Mouse (Mus musculus) left cerebral cortex, postnatal 14 days (tissue): ENCODE measurements around the gene Lct. TPM values are rescaled to one million over a fixed set of nuclear protein-coding genes. Genes with fewer than 3 reads are reported as not detected.
A peak's percentile ranks its signal among the peaks of the same experiment; 100 is the strongest.
"Not testable (repeated sequence)": the region's sequence is repeated elsewhere in the genome, so short reads cannot be mapped to it uniquely, and the experiment has no call there.

Experiments
- DNase-seq, 2 experiments: peaks; one replicate each; pipeline ENCODE4 v3.0.0; 2021 to 2022; ENCODE audit warnings: low spot score in 2 of 2, mixed read lengths in 1 of 2
- intact Hi-C: fragments of 180-260 bp; cut with DNase I; formaldehyde crosslinking; loops from one replicate; pipeline ENCODE4 v1.15.1; 2025
- long read RNA-seq, 2 experiments: library from polyadenylated mRNA; stranded (forward); transcript quantifications; one replicate each; pipeline ENCODE4 v2.0.0; 2021
- total RNA-seq, 2 experiments: library from RNA; stranded (reverse); gene quantifications; 2 replicates each; pipeline ENCODE4 v1.2.3; 2021

Lct gene
- 1 to 10 TPM; 5.9 to 7.2 TPM for total RNA-seq
- long read RNA-seq, experiment 1, partial matches to known transcripts: 4 of 4 reads
- long read RNA-seq, experiment 1, other reads (novel, unspliced or antisense): 0 of 4 reads
- long read RNA-seq, experiment 2, partial matches to known transcripts: 2 of 3 reads
- long read RNA-seq, experiment 2, other reads (novel, unspliced or antisense): 1 of 3 reads

DNA sequence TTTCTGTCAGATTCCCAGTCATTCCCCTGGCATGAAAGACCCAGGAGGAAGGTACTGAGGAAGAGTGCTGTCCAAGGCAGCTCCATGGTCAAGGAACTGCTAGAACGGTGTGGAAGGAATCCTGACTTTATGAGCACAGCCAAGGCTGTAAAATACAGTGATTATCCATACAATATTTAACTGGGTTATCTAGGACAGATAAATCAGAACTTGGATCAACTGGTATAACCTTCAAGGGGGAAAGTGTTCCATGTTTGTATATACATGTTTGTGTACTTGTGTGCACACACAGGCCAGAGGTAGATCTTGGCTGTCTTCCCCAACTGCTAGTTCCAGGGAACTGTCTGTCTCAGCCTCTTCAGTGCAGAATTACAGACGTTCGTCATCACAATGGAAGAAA is at the start of gene Lct:
Lct (minus strand) TSS at position 101 of the 400 bp plus-strand sequence.
- intact Hi-C loops: no loop called here
- DNase-seq: no peak

DNA sequence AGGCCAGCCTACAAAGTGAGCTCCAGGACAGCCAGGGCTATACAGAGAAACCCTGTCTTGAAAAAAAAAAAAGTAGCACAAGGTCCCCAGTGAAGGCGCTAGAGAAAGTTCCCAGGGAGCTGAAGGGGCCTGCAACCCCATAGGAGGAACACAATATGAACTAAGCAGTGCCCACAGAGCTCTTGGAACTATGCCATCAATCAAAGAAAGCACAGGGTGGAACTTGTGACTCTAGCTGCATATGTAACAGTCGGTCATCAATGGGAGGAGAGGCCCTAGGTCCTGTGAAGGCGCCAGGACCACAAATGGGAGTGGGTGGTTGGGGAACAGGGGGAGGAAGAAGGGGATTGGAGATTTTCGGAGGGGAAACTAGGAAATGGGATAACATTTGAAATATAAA is 48.7 kb upstream of the Lct start:
- intact Hi-C loops: loop anchor here (10.0 kb wide), 1 partner anchor 168 kb away; no protein-coding TSS in a partner anchor
- no peak for DNase-seq

DNA sequence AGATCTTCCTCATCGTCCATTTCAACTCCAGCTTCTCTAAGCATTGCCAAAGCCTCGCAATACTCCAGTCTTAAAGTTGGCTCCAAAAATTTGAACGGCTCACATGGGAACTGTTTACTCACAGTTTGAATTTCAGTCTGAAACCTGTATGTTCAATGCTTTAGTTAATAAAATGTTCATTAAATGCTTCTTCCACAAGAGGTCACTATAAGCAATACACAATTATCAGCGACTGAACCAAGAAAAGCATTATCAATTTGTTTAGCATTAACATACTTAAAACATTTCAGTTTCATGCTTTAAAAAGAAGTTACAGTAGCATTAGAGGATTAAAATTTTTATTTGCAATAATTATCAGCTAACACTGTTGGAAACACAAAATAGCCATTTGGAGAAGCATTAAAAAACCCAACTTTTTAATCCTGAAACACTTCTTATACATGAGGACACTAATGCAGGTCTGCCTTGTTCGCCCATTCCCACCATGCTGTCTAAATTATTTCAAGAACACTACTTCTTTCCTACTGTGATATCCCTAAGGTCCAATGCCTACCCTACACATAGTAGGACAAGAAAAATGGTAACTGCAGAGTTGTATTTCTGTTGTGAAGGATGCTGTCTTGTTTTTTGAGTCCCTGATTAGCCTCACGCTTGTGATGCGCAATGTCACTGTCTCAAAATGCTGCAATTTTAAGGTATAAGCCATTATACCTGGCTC is 44.2 kb upstream of the Lct start:
- no peak for DNase-seq
- intact Hi-C loops: loop anchor here (5.0 to 10.0 kb wide), 2 partner anchors 172 to 450 kb away; no protein-coding TSS in a partner anchor

DNA sequence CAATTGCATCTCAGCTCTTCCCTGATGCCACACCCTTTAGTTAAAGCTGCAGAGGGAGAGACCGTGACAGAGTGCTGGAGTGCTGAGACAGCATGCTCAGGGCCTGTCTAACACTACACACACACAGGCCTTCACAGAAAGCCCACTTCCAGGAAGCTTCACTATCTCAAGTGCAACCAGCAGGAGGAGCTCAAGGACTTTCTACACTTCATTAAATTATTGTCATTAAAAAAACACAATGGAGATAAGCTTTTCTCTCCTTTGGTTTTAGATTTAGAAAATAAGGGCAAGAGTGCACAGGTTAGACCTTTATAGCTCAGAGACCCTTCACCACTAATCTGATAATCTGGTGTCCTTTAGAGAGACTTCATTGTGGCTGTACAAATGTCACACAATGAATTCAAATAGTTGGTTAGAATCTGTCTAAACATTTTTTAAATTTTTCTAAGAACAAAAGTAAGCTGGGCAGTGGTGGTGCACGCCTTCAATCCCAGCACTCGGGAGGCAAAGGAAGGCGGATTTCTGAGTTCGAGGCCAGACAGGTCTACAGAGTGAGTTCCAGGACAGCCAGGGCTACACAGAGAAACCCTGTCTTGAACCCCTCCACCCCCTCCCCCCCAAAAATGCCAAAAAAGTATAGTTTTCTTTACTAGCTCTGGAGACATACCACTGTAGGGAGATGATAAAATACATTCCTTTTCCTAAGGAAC is 40.8 kb upstream of the Lct start:
- intact Hi-C loops: loop anchor here (5.0 kb wide), 1 partner anchor 463 kb away; no protein-coding TSS in a partner anchor
- DNase-seq: peak; percentile 73 to 76

DNA sequence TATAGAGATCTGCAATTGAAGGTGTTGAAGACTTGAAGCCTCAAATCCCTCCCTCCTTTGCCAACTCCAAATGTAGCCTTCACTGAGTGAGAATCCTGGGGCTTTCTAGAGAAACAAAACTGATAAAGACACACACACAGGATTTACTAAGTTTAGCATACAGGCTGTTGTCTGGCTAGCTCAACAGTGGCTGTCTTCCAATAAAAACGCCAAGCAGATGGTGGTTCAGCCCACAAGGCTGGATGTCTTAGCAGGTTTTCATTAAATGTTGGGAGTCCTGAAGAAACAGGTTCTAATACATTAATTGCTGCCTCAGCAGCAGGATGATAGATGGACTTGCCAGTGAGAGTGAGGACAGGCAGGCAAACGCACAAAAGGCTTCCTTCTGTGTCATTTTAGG is 32.5 kb upstream of the Lct start:
- intact Hi-C loops: no loop called here
- DNase-seq: peak; percentile 49 to 55

DNA sequence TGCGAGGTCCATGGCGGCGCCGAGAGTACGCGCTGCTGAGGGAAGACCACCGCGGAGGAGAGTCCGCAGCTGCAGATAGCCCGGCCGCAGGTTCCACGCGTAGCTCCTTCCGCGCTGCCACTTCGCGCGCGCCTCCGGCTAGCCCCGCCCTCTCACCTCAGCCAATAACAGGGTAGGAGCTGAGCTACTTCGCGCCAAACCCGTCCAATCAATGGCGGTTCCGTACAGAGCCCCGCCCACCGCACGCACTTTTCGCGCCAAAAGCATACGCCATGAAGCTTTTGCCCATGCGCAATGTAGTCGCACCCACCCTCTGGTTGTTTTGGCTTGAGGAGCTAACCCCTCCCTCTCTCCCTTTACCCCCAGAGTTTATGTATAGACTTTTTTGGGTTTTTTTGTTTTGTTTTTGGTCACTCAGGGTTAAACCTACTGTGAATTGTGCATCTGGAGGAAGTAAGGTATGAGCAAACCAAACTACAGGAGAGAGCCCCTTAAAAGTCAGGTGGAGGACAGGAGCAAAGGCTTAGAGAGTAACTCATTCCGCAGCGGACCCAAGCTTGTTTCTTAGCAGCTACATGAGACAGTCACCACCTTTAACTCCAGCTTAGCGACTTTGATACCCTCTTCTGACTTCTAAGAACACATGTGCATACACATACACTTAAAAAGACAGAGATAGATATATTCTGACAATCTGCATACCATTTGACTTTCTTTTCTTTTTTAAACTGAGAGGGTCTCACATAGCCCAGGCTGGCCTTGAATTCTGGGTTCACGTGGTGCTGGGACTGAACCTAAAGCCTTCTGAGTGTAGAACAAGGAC is 31.6 kb upstream of the Lct start, which contains the start of gene Mcm6:
Mcm6 (minus strand) TSS at position 111 of the 823 bp plus-strand sequence.
- intact Hi-C loops: no loop called here
- DNase-seq: peak; percentile 94 to 95

DNA sequence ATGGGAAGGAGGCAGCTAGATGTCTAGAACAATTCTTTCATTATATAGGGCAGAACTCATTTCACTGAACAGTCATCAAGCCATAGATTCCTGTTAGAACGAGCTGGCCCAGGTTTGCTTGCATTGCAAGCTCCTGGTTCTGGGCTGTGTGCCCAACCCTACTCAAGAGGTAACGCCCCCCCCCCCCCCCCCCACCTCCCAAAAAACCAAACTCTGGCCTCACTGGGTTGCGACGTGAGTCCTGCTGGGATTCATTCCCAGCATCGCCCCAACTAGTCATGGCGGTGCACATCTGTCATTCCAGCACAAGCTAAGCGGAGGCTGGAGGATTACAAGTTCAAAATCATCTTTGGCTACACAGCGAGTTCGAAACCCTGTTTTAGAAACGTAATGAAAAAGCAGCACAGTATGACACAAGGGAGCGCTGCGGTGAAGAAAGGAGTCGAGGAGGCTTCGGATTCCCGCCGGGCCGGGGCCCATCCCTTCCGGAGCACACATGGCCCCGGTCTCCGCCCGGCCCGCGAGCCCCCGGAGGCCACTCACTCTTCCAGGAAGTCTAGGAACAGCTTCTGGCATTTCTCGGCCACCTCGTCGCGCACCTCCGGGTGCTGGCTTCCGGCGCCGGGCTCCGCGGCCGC is 30.9 kb upstream of the Lct start:
- intact Hi-C loops: no loop called here

DNA sequence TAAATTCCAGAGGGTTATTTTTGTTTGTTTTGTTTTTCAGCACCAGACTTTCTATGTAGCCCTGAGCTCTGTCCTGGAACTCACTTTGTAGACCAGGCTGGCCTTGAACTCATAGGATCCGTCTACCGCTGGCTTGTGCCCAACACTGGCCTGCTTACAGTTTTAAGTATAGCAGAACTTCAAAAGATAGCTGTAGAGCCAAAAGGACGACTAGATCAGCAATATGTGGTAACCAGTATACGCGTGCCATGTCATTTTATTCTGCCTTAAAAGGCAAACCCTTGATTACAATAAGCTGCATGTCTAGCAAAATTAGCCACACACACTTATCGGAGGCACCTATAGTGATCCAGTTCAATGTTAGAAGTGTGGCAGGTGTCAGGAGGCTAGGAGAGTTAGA is 30.2 kb upstream of the Lct start:
- no peak for DNase-seq
- intact Hi-C loops: no loop called here

More for the DNA sequence above, 30.9 kb upstream of the Lct start:
- no peak for DNase-seq

DNA sequence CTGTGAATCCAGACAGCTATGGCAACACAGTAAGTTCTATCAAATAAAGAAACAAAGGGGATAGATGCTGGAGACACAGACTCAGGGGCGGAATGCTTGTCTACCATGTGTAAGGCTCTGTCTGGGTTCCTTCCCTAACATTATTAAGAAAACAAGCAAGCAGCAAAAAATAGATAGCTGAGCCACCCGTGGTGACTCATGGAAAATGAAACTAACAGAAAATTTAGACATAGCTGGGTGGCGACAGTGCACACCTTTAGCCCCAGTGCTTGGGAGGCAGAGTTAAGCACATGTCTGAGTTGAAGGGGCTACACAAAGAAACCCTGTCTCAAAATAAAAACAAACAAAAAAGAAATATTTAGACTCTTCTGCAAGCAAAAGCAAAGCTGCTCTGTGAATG is 29.3 kb upstream of the Lct start:
- DNase-seq: no peak
- intact Hi-C loops: no loop called here

DNA sequence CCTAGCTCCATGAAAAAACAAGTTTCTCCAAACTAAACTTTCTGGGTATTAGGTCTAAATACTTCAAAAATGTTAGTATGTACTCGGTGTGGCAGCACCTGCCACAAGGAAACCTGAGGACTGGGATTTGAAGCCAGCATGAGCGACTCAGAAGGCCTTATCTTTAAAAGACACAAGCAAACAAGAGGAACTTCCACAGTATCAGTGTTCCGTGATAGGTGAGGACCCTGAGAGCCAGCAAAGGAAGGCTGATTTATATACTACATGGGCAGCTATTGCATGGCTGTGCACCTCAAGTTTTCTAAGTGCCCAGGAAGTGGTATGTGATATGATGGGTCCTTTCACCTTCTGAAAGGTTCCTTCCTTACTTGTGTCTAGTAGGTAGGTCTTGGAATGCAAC is 25.0 kb upstream of the Lct start:
- intact Hi-C loops: no loop called here
- DNase-seq: no peak

DNA sequence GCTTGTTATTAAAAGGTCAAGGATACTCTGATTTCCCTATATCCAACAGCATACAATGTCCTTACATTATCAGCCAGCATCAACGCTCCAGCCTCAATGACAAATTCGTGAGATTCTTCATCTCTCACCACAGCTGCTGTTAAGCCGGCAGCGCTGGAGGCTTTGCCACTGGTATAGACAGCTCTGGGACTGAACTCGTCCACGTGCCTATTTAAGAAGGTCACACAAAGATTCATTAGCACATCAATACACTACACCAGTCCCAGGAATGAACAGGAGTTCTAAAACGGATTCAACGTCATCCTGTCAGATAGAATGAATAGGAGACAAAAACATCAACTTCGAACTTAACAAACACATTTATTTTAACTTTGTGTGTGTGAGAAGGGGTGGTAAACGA is 16.1 kb upstream of the Lct start:
- no peak for DNase-seq
- intact Hi-C loops: no loop called here

DNA sequence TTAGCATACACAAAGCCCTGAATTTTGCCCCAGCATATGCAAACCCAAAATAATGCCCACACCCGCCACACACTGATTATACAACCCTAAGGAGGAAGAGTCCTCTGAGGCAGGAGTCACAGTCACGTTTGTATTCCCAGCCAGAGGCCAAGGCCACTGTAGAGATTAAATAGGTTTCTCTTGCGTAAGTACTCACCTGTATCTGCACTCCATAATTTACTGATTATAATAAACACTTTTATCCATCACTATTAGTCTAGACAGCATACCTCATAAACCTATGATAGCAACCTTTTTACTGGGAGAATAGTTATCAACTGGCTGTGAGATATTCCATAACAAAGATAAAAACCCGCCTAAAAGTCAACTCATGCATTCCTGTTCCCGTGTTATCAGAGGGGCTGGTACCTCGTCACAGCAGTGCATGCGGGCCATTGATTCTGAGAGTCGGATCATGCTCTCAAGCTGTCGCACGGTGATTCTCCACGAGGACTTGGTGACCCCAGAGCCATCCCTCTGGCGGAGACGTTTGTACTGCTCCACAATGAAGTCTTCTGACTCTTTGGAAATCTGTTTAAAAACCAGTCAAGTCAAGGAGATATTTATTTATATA is 9.7 kb upstream of the Lct start:
- intact Hi-C loops: no loop called here
- no peak for DNase-seq

DNA sequence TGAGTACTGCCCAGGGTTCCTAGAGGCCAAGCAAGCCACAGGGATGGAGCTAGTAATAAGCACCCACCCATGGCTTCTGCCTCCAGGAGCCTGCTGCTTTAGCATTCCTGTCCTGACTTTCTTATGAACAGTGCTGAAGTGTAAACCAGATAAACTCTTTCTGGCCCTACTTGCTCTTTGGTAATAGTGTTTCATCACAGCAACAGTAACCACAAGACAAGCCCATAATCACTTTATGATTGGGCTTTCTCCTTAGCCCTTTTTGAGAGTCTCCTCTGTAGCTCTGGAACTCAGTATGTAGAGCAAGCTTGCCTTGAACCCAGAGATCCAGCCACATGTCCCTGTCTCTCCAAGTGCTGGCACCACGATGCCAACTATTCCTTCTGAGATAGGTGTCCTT is 2.2 kb upstream of the Lct start:
- intact Hi-C loops: no loop called here
- DNase-seq: no peak

DNA sequence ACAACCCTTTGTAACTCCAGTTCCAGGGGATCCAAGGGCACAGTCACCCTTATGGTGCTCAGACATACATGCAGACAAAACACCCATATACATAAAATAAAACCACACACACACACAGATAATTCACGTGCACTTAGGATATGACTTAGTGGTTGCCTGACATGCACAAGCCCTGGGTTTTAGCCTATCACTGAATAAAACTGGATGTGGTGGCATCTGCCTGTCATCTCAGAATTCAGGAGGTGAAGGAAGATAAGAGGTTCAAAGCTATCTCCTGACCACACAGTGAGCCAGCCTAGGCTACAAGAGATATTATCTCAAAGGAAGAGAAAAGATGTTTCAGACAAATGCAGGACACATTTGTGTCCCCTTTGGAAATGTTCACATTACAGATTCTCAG is 953 bp downstream of the Lct start:
- intact Hi-C loops: no loop called here
- no peak for DNase-seq

DNA sequence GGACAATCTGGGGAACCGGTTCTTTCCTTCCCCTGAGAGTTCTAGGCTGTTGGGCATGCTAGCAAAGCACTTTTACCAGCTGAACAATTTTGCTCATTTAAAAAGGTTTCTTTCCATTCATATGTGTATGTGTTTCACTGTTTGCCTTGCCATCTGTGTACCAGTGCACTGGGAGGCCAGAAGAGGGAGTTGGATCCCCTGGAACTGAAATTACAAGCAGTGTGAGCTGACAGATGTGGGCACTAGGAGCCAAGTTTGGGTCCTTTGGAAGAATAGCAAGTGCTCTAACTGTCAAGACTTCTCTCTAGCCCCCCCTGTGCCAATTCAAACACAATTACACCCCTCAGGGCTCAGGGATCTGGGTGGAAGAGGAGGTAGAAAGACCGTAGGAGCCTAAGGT is 3.3 kb downstream of the Lct start:
- DNase-seq: no peak
- intact Hi-C loops: no loop called here

DNA sequence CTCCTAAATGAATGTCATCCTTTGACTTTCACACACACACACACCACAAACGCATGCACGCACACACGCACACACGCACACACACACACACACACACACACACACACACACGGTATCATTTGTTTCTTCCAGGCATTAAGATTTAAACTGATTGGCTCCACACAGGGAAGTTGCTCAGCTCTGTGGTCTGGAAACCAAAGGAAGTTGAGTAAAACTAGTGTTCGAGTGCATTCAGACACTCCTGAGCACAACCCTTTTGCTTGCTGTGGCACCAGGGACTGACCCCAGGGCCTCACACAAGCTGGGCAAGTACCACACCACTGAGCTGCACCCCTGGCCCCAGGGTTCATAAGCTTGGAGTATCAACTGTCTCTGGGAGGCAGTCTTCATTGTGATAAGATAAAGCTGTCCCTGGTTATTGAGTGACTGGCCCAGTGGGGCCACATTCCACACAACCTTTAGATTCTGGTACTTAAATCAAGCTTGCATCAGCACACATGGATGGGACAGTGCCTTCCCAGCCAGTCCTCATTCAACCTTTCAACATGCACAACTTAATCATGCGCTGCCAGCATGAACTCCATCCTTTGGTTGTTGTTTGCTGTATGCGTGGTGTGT is 5.0 kb downstream of the Lct start:
- DNase-seq: no peak
- intact Hi-C loops: no loop called here

DNA sequence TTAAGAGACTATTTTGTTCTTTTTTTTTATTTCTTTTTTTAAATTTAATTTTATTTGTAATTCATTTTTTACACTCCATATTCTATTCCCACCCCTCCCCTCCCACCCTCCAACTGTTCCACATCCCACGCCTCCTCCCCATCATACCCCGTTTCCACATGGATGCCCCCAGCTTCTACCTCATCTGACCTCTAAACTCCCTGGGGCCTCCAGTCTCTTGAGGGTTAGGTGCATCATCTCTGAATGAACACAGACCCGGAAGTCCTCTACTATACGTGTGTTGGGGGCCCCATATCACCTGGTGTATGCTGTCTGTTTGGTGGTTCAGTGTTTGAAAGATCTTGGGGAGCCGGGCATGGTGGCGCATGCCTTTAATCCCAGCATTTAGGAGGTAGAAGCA is 8.9 kb downstream of the Lct start:
- DNase-seq, intact Hi-C loops: not testable (repeated sequence)

DNA sequence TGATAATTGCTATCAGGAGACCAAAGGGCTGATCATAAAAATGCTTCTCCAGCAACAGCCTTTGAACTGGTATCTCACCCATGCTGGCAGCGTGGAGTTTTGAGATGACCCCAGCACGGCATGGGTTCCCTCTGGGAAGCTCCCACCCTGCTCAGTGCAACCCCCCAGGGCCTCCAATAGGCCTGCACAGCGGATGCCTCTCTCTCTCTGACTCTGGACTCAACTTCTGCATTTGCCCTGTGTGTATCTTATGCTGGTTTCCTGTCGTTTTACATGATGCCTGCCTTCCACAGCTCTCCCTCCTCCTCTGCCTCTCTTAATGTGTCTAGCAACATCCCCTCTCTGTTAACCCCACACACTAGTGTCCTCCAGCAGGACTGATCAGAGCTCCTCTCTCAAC is 13.5 kb downstream of the Lct start:
- no peak for DNase-seq
- intact Hi-C loops: no loop called here
